Mouse (Mus musculus): ENCODE measurements around the gene Cul4b. TPM values are rescaled to one million over a fixed set of nuclear protein-coding genes. Genes with fewer than 3 reads are reported as not detected.
A peak's percentile ranks its signal among the peaks of the same experiment; 100 is the strongest.

Gene Cul4b
- 17.2 and 17.4 TPM in 2 replicates for polyA plus RNA-seq (2015; fragmentation: Nextera tagmentation; extraction: Ambion mirVana)

- Histone ChIP-seq H3K4me1 (ENCODE audit: control insufficient read depth, insufficient read depth, low read length) (no peaks in the 10 kb centered on the region), H3K4me3 (ENCODE audit: low read depth, low read length) (no peak within 1 kb of the TSS), H3K9me3 (replicated peaks; ENCODE audit: control insufficient read depth, low read length, poor library complexity, severe bottlenecking) (no peaks in the 10 kb centered on the region), H3K9ac (ENCODE audit: low read depth, low read length) (no peak within 1 kb of the TSS), H3K27me3 (ENCODE audit: control insufficient read depth, insufficient read depth, low read depth, low read length) (no peaks in the 10 kb centered on the region), H3K27ac (ENCODE audit: low read length) (no peak within 1 kb of the TSS), H3K4me2 (ENCODE audit: low read length) (no peak within 1 kb of the TSS), H3K36me3 (ENCODE audit: control insufficient read depth, insufficient read depth, low read length) (no peaks in the 10 kb centered on the region)
- 87% methylated on average over 15 of the region's 15 CpGs for WGBS
- no peak for ATAC-seq
Measured at GRCm38 (mm10) chrX:38576078-38576477, at the start of gene Cul4b. Gene Cul4b, minus strand, starts transcription at chrX:38576196.

GRCm38 (mm10) chrX:38600995-38601369 lies 25.0 kb upstream of the Cul4b start:
- H3K4me2 ChIP-seq (ENCODE audit: low read length), result peak overlapping the region; percentile 54
- 14% methylated on average over 3 of the region's 3 CpGs for WGBS
- H3K9ac ChIP-seq (ENCODE audit: low read depth, low read length), result peak overlapping the region; percentile 72
- H3K4me1 ChIP-seq (ENCODE audit: control insufficient read depth, insufficient read depth, low read length), result no peaks in the 10 kb centered on the region
- ATAC-seq, result peak; percentile 85
- H3K27ac ChIP-seq (ENCODE audit: low read length), result peak overlapping the region; percentile 82
- no peaks in the 10 kb centered on the region for H3K36me3 ChIP-seq (ENCODE audit: control insufficient read depth, insufficient read depth, low read length)
- H3K9me3 ChIP-seq (replicated peaks; ENCODE audit: control insufficient read depth, low read length, poor library complexity, severe bottlenecking), result no peaks in the 10 kb centered on the region
- H3K4me3 ChIP-seq (ENCODE audit: low read depth, low read length), result peak overlapping the region; percentile 51
- H3K27me3 ChIP-seq (ENCODE audit: control insufficient read depth, insufficient read depth, low read depth, low read length), result no peaks in the 10 kb centered on the region

GRCm38 (mm10) chrX:38600177-38600994 lies 24.4 kb upstream of the Cul4b start, which contains the start of gene Mcts1:
Gene Mcts1, plus strand, starts transcription at chrX:38600578.
- no peaks in the 10 kb centered on the region for H3K27me3 ChIP-seq (ENCODE audit: control insufficient read depth, insufficient read depth, low read depth, low read length)

GRCm38 (mm10) chrX:38593180-38593889 lies 17.3 kb upstream of the Cul4b start:
- no peak overlapping the region for H3K9ac ChIP-seq (ENCODE audit: low read depth, low read length)
- no peak for ATAC-seq
- H3K27me3 ChIP-seq (ENCODE audit: control insufficient read depth, insufficient read depth, low read depth, low read length), result no peaks in the 10 kb centered on the region
- no peak overlapping the region for H3K4me2 ChIP-seq (ENCODE audit: low read length)
- WGBS, result 63% methylated on average over 5 of the region's 5 CpGs
- no peaks in the 10 kb centered on the region for H3K36me3 ChIP-seq (ENCODE audit: control insufficient read depth, insufficient read depth, low read length)
- H3K4me3 ChIP-seq (ENCODE audit: low read depth, low read length), result no peak overlapping the region
- H3K9me3 ChIP-seq (replicated peaks; ENCODE audit: control insufficient read depth, low read length, poor library complexity, severe bottlenecking), result no peaks in the 10 kb centered on the region
- H3K27ac ChIP-seq (ENCODE audit: low read length), result no peak overlapping the region
- no peaks in the 10 kb centered on the region for H3K4me1 ChIP-seq (ENCODE audit: control insufficient read depth, insufficient read depth, low read length)

More at GRCm38 (mm10) chrX:38600177-38600994, 24.4 kb upstream of the Cul4b start, which contains the start of gene Mcts1:
- no peaks in the 10 kb centered on the region for H3K36me3 ChIP-seq (ENCODE audit: control insufficient read depth, insufficient read depth, low read length)
- peak within 1 kb of the TSS; percentile 82 for H3K27ac ChIP-seq (ENCODE audit: low read length)
- H3K9ac ChIP-seq (ENCODE audit: low read depth, low read length), result peak within 1 kb of the TSS; percentile 72
- H3K4me2 ChIP-seq (ENCODE audit: low read length), result peak within 1 kb of the TSS; percentile 54
- peak within 1 kb of the TSS; percentile 51 for H3K4me3 ChIP-seq (ENCODE audit: low read depth, low read length)
- H3K9me3 ChIP-seq (replicated peaks; ENCODE audit: control insufficient read depth, low read length, poor library complexity, severe bottlenecking), result no peaks in the 10 kb centered on the region
- H3K4me1 ChIP-seq (ENCODE audit: control insufficient read depth, insufficient read depth, low read length), result no peaks in the 10 kb centered on the region
- ATAC-seq, result peak; percentile 95
- WGBS, result 29% methylated on average over 21 of the region's 26 CpGs

- no peak for ATAC-seq
- Histone ChIP-seq H3K9me3 (replicated peaks; ENCODE audit: control insufficient read depth, low read length, poor library complexity, severe bottlenecking) (no peaks in the 10 kb centered on the region), H3K4me3 (ENCODE audit: low read depth, low read length) (no peak overlapping the region), H3K27me3 (ENCODE audit: control insufficient read depth, insufficient read depth, low read depth, low read length) (no peaks in the 10 kb centered on the region), H3K27ac (ENCODE audit: low read length) (no peak overlapping the region), H3K4me2 (ENCODE audit: low read length) (no peak overlapping the region), H3K9ac (ENCODE audit: low read depth, low read length) (no peak overlapping the region), H3K4me1 (ENCODE audit: control insufficient read depth, insufficient read depth, low read length) (no peaks in the 10 kb centered on the region), H3K36me3 (ENCODE audit: control insufficient read depth, insufficient read depth, low read length) (no peaks in the 10 kb centered on the region)
- WGBS, result 88% methylated on average over 3 of the region's 3 CpGs
Measured at GRCm38 (mm10) chrX:38591749-38592148, 15.8 kb upstream of the Cul4b start.

- Histone ChIP-seq H3K27ac (ENCODE audit: low read length) (no peak overlapping the region), H3K9me3 (replicated peaks; ENCODE audit: control insufficient read depth, low read length, poor library complexity, severe bottlenecking) (no peaks in the 10 kb centered on the region), H3K4me2 (ENCODE audit: low read length) (no peak overlapping the region), H3K36me3 (ENCODE audit: control insufficient read depth, insufficient read depth, low read length) (no peaks in the 10 kb centered on the region), H3K4me3 (ENCODE audit: low read depth, low read length) (no peak overlapping the region), H3K4me1 (ENCODE audit: control insufficient read depth, insufficient read depth, low read length) (no peaks in the 10 kb centered on the region), H3K27me3 (ENCODE audit: control insufficient read depth, insufficient read depth, low read depth, low read length) (no peaks in the 10 kb centered on the region), H3K9ac (ENCODE audit: low read depth, low read length) (no peak overlapping the region)
- 48% methylated on average over 4 of the region's 4 CpGs for WGBS
- ATAC-seq, result no peak
Measured at GRCm38 (mm10) chrX:38589827-38590226, 13.8 kb upstream of the Cul4b start.

GRCm38 (mm10) chrX:38583261-38583660 lies 7.3 kb upstream of the Cul4b start:
- no peaks in the 10 kb centered on the region for H3K4me1 ChIP-seq (ENCODE audit: control insufficient read depth, insufficient read depth, low read length)
- no peak overlapping the region for H3K9ac ChIP-seq (ENCODE audit: low read depth, low read length)
- no peak overlapping the region for H3K4me3 ChIP-seq (ENCODE audit: low read depth, low read length)
- H3K4me2 ChIP-seq (ENCODE audit: low read length), result no peak overlapping the region
- H3K36me3 ChIP-seq (ENCODE audit: control insufficient read depth, insufficient read depth, low read length), result no peaks in the 10 kb centered on the region
- no peak for ATAC-seq
- no peaks in the 10 kb centered on the region for H3K9me3 ChIP-seq (replicated peaks; ENCODE audit: control insufficient read depth, low read length, poor library complexity, severe bottlenecking)
- no peaks in the 10 kb centered on the region for H3K27me3 ChIP-seq (ENCODE audit: control insufficient read depth, insufficient read depth, low read depth, low read length)
- no peak overlapping the region for H3K27ac ChIP-seq (ENCODE audit: low read length)

GRCm38 (mm10) chrX:38581140-38581539 lies 5.1 kb upstream of the Cul4b start:
- no peak overlapping the region for H3K9ac ChIP-seq (ENCODE audit: low read depth, low read length)
- H3K4me3 ChIP-seq (ENCODE audit: low read depth, low read length), result no peak overlapping the region
- H3K27ac ChIP-seq (ENCODE audit: low read length), result no peak overlapping the region
- H3K4me1 ChIP-seq (ENCODE audit: control insufficient read depth, insufficient read depth, low read length), result no peaks in the 10 kb centered on the region
- no peaks in the 10 kb centered on the region for H3K9me3 ChIP-seq (replicated peaks; ENCODE audit: control insufficient read depth, low read length, poor library complexity, severe bottlenecking)
- no peak for ATAC-seq
- H3K36me3 ChIP-seq (ENCODE audit: control insufficient read depth, insufficient read depth, low read length), result no peaks in the 10 kb centered on the region
- WGBS, result 100% methylated on average over 1 of the region's 1 CpGs
- no peaks in the 10 kb centered on the region for H3K27me3 ChIP-seq (ENCODE audit: control insufficient read depth, insufficient read depth, low read depth, low read length)
- no peak overlapping the region for H3K4me2 ChIP-seq (ENCODE audit: low read length)
